Mouse (Mus musculus) adrenal gland, adult 8-10 months (tissue): ENCODE measurements around the gene Tmem54. TPM values are rescaled to one million over a fixed set of nuclear protein-coding genes. Genes with fewer than 3 reads are reported as not detected.

Experiments used
- DNase-seq: peaks from one replicate; pipeline ENCODE4 v3.0.0; 2022
- total RNA-seq, 4 experiments: library from RNA; stranded (reverse); gene quantifications; 2 replicates each; pipeline ENCODE4 v1.2.4; 2022

The Tmem54 gene
- total RNA-seq, 4 experiments from 2014 or later, result not detected

DNA sequence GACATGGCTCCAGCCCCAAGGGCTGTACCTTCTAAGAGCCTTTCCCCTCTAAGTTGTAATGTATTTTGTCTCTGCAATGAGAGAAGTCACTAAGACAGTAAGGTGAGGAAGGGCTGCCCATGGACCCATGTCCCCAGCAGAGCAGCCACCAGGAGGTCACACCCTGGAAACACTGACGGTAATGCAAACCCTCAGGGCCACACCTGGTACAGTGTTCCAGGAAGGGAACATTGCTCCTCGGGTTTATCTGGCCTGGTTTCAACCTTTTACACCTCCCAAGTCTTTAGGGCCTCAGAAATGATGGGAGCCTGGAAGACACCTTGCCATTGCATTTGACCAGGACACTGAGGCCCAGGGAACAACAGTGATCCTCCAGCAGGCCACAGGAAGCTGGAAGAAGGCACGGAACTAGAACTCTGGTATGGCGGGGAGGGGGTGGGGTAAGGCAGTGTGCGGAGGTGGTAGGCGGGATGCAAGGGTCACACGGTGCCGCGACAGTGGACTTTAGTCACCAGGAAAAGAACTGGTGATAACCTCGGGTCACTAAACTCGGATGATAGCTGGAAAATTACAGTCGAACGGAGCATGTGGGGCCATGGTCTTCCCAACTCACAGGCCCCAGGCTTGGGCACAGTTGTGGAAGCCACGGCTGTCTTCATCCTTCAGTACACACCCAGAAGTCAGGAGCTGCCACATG, 3.1 kb upstream of the Tmem54 start:
- DNase-seq, result no peak

DNA sequence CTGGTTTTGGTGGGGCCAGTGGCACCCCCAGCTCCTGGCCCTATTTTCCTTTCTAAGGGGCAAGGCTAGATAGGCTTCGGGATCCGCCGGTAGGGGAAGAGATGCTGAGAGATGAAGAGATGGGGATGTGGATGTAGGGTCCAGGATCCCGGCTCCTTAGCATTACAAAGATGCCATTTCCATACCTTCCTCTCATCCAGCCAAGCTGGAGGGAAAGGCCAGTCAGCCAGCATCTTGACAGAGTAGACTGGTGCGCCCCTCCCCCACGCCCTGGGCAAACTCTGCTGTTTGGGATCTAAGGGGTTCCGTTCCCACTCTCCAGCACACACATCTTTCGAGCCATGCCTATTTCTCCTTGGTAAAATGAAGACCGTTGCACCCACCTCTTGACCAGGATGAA, 725 bp downstream of the Tmem54 start:
- DNase-seq, result no peak

DNA sequence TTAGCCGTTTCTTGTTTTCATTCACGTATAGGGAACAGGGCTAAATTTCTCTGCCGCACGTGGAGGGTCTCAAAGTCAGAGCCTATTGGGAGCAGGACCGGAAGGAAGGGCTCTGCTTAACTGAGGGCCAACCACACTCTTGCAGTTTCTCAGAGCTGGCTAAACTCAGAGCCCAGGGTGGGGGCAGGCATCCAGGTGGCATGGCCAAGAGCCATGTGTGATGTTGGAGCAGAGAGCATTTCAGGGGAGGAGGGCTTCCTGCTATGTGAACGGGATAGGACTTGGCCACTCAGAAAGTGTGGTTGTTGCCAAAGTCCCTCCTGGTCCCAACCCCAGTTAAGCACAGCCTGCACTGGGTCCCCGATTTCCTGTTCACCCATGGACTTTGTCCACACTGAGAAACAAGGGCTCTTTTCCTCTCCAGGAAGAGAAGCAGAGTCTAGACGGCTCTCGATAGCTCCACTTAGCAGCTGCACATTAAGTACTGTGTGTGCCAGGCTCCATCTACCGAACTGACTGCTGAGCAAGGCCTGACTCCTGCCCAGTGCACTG, 2.1 kb downstream of the Tmem54 start:
- DNase-seq, result no peak

DNA sequence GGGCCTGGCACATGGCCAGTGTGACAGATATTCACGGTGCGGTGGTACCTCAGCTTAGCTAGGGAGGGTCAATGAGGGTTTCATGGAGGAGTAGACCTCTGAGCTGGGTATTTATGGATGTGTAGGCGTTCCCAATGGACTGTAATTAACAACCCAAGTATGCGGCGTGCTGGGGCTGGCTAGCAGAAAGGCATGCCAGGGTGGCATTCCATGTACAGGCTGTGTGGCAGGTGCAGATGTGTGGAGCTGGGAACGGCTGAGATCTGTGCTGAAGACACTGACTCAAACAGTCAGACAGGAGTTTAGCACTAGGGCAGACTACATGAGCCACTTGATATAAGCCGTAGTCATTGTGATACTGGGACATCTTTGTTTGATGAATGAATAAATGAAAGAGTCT, 3.3 kb downstream of the Tmem54 start:
- no peak for DNase-seq

DNA sequence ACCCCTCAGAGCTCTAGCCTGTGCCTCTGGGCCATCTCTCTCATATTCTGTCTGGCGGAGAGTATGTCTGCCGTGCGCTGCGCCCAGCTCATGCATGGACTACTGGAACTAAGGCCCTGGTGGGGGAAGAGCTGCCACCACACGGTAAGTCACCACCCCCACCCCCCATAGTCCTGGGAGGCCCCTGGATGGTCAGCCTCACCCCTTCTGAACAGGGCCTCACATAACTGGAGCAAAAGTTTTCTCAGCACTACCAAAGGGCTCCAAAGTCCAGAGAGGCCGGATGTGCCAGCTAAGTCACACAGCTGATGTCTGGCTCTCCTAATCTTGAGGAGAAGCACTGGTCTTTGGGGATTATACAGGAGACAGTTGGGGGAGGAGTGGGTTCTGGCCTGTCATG, 5.5 kb downstream of the Tmem54 start:
- no peak for DNase-seq

DNA sequence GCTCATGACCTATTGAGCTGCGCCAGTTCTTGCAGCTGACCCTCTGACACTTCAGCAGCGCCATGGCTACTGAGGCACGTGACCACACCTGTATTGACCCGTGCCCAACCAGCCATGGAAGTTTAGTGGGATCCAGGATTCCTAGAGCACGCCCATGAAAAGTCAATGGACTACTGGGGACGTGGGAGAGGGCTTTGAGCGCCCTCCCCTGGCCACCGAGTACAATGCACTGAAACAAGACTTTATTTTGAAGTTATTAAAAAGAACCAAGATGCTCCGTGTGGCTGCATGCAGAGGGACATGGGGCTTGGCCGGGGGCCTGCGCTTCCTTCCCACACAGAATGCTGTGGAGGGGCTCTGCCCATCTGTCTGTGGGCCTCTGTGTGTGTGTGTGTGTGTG, 6.0 kb downstream of the Tmem54 start:
- no peak for DNase-seq

DNA sequence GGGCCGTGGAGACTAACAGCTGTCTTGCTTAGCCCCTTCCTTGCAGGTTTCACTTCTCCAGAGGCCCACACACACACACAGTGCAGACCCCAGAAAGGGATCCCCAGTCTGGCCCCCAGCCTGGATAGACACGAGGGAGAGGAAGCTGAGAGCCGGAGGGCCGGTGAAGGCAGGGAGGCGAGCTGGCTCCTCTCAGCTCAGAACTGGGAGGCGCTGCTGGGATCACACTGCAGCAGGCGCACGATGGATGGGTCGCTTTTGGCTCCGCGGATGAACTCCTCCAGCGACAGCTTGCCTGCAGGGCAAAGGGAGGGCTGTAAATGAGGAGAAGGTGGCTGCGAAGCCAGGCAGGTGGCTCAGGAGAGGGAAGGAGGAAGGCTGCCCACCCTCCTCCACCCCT, 6.9 kb downstream of the Tmem54 start:
- DNase-seq, result no peak

DNA sequence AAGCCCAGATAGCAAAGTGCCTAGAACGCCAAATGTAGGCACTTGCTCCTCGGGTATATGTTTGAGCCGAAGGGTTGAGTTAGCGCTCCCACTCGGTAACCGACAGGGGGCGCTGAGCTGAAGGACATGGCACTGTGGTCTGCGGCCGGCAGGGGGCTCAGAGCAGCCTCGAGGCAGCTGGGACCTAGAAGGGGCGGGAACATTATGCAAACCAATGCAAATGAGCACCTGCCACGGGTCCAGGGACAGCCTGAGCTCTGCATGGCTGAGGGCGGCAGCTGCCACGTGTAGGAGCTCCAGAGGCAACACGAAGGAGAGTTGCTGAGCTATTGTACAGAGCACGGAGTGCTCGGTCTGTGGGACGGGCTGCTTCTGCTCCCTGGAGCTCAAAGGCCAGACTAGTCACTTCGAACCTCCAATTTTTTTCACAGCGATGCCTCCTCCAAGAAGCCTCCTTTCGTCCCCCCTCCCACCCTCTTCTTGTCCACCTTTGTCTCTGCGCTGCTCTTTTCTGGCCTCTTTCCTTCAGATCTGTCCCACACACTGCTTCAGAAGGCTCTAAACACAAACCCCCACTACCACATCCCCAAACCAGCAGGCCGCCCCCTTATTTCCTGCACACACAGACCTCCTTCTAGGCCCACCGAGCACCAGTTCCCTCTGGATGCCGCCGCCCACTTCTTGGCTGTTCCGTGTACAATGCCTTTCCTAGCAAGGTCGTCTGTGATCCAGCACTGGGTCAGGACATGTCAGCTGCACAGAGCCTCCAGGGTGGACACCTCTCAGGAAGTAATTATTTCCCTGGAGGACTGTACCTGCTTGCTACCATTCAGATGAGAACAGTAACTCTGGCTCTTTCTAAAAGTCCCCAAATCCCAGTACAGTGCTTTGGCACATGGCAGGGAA, 8.0 kb downstream of the Tmem54 start:
- DNase-seq, result no peak

DNA sequence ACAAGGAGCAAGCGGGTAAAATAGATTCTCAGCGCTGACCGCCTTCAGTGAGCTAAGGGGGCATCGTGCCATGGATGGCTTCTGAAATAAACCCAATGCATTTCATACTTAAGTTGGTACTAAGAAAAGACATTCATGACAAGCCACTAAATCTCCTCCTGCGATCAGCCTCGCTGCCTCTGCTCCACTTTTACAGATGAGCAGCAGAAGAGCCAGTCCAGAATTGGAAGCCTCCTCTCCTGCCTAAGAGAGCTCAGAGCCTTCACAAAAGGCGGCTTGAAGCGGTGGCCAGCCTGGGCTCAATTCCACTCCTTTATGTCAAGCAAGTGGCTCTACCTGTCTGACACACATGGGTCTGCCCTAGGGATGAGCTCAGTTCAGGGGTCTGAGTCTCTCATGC, 11.4 kb downstream of the Tmem54 start:
- no peak for DNase-seq

DNA sequence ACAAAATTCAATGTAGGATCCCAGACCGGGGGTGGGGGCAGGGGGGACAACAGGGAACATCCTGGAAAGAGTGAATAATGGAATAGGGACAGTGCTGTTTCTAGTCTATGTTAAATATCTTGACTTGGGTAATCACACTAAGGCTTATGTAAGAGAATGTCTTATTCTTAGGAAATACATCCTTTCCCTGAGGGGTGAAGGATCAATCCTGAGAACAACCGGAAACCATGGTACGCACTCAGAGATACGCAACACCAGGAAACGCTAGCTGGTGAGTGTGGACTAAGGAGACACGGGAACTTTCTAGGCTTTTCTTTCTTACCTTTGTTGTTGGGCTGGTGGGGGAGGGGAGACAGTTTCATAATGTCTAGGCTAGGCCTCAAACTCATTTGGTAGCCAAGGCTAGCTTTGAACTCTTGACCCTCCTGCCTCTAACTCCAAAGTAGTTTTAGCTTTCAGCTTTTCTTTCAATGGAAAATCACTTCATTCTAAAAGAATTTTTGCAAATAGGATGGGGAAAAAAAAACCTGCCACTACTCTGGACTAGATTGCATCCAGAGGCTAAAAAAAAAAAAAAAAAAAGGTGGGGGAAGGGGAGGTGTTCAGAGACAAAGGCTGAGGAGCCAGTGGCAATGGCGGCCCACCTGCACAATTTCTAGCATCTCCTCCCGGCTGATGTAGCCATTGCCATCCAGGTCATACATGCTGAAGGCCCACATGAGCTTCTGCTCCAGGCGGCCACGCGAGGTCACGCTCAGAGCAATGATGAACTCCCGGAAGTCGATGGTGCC, 12.6 kb downstream of the Tmem54 start:
- DNase-seq, result no peak

DNA sequence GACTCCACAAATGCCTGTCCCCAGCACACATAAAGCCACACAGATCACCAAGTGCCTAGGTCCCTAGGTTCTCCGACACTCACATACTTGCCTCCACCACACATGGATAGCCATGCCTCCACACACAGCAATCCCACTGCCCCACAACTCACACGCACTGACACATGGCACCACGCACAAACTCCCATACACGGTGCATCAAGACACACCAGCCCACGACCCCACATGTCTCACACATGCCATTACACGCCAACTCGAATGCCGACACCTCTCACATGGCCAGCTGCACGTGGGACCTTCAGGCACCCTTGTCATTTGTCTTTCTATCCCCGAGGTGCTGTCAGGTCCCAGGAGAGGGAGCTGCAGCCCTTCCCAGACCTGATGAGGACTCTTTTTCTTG, 14.4 kb downstream of the Tmem54 start:
- DNase-seq, result no peak

DNA sequence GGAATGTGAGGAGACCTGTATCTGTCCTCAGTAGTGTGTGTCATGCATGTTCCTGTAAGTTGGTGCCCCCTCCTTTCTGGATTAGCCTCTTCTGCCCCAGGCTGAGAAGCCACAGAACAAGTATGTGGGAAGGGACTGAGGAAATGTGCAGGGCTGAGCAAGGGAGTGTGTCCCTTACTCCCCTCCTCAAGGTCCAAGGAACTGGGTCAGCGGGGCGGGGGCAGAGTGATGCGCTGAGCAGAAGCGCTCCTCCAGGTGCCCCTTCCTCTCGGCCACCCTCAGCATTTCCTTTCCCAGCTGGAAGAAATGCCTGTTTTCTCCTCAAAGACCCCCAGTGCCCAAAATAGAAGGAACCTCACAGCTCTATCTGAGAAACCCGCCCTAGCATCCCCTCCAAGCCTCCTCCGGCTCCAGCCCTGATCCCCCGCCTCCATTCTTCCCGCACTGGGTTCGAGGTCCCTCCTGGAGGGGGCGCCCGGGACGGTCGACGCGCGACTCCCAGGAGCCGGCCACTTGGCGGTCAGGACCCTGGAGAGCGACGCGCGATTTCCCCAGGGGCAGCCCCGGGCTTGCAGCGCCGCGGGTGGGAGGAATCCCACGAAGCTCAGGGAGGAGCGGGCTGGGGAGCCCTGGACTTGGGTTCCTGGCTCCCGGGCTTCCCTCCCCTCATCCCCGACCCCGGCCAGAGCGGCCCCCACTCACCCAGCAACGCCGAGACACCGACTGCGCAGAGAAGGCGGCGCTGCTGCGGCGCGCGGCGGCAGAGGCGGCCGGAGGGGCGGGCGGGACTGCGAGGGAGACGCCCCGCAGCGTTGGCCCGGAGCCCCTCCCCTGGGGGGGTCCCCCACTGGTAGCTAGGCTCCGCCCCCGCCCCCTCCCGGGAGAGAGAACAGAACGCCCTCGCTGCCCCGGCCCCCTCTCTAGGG, 15.4 kb downstream of the Tmem54 start:
- no peak for DNase-seq

DNA sequence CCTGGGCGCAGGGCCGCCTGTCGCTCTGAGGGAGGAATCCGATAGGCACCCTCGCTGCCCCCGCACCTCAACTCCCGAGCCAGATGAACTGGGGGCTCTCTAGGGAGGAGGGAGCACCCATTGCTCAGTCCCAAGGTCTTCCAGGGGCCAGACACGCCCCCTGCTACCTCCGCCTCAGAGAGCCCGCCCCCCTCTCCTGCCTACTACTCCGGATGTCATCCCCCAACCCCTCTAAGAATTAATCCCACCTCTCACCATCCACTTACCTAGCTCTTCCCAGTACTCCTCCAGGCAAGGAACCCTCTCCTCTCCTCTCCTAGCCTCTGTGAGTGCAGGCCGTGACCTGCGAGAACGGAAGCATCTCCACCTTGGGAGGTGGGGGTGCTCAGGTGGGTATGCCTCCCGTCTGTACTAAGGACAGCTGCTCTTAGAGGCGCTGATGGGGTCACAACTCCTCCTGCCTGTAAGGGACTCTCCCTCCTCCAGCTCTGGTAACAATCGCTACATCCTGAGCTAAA, 16.3 kb downstream of the Tmem54 start, which contains the start of gene Hpca:
Gene Hpca (minus strand): TSS at position 468 of the 518 bp plus-strand sequence.
- DNase-seq, result no peak

DNA sequence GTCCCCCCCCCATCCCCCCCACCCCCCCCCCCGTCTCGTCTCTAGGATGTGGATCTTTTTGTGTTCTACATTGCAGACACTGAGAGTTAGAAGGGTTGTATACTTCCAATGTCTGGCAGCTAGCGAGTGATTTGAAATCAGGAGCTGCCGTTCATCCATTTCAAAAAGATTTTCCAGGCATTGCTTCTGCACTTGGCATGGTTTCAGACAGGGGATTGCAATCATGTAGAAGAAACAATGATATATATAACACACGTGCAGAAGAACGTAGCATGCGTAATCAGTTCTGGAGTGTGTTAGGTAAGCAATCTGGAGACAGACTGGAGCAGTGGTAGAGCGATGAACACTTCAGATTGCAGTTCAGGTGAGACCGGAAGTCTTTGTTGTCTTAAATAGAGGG, 16.8 kb downstream of the Tmem54 start:
- DNase-seq, result no peak

DNA sequence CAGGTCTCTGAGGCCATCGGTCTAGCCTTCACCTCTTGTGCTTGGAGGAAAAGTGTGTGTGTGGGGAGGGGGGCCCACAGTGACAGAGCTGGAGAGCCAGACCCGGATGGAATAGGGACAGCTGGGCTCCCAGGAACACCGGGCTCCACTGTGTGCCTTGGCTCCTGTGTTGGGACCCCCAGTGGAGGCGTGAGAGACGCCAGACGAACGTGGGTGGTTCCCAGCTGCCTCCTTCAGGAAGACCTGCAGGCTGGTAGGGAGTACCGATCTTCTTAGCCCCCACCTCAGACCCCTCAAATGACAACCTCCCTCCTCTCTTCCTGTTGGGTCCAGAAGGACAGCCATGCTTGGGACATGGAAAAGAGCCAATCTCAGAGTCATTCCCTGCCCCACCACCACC, 17.4 kb downstream of the Tmem54 start:
- no peak for DNase-seq

DNA sequence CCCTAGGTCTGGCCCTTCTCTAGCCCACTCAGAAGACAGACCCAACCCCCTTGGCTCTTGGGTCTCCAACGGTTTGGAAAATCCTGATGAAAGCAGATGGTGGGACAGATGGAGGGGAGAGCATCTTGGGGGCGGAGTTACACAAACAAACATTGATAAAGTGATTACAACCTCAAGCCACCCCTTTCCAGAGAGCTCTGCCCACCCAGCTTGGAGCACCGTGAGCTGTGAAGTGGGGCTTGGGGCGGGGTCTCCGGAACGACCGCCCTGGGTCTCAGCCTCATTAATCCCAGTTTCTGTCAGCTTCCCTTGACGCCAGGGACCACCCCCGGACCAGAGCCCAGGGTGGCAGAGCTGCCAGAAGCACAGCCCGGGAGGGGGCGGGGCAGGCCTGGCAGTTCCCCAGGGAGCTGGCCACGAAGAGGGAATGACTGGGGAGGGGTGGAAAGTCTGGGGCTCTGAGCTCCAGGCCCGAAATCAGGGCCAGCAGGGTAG, 19.4 kb downstream of the Tmem54 start:
- DNase-seq, result no peak

DNA sequence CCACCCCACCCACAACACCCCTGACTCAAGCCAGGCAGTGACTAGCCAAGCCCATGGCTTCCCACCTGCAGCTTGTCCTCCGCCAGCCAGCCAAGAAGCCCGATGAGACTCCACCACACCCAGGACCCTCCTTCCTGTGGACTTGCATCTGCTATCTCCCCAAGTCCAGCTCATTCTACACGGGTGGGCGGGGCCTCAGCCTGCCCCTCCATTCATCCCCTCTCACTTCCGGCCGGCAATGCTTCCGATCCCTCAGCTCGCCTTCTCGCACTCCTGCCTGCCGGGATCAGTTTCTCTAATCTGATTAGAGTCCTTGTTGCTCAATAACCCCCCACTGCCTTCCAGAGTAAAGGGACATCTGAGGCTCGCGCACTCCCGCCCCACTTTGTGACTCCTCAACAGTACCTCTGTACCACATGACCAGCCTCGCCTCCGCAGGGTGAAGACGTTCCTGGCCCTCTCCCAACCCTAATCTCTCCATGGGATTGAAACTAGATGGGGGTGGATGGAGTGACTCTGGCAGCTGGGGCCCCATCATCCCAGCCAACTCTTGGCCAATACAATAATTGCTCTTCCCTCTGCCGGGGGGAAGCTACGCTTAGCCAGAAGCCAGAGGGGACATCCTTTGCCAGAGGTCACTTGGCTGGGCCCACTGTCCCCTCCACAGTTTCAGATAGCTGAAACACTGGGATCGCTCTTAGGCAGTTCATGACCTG, 20.5 kb downstream of the Tmem54 start:
- DNase-seq, result no peak

DNA sequence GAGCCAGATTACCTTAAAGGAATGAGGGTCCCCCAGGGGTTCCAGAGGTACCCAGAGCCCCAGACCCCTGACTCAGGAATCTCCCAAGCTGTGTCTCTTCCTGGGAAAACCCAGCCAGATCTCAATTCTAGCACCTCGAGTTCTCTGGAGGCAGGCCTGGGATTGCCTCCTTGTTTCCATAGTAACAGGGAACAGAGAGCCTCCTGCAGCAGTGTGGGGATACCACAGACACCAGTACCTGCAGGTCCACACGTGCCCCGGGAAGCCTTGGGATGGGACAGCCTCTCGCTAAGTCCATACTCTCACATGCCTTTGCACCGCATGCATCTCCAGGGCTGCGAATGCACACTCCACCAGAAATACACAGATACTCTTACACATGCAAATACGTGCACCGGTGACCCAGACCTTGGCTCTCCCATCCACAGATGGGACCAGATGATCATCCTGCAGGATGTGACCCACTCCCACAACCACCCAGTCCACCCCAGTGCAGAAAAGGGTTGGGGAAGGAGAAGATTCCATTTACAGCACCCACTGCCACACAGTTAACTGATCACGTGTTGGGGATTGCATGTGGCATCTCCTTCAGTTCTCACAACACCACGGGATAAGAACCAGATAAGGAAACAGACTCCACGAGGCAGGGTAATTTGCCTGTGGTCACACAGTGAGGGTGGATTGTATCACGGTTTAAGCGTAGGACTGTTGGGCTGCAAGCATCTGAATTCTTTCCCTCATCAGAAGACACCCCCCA, 23.4 kb downstream of the Tmem54 start:
- no peak for DNase-seq

DNA sequence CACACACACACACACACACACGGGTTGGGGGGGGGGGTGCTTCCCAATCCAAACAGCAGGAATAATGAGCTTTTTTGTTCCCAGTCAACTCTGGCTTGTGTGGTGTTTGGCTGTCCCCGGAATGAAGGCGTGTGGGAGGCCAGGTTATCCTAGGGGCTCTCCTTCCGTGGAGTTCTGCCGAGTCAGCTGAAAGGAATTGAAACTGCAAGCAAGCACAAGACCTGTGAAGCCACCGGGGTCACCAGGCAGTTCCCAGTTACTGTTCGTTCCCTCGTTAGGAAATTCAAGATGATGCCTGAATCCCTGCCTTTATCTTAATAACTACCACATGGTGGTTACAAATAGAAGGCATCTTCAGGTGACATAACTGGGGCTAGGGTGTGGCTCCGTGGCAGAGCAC, 24.0 kb downstream of the Tmem54 start:
- no peak for DNase-seq

DNA sequence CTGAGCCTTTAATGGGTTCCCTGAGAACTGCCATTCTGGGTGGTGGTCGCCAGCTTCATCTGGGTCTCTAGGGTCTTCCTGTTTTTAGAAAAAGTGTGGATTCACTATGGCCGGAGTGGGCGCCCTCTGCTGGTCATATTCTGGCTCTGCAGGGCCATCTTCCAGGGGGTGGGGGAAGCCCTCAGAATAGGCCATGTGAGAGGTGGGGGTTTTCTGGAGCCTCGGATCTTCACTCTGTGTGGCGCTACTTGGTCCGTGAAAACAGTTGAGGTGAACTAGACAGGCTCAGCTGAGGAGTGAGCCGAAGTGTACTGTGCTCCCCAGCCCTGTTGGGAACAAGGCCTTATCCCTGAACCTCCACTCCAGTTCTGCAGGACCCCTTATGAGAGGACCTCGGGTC, 24.8 kb downstream of the Tmem54 start:
- DNase-seq, result no peak
